Mouse (Mus musculus): ENCODE data around the gene Dgkk.
"Not testable (repeated sequence)": the region's sequence is repeated elsewhere in the genome, so short reads cannot be mapped to it uniquely, and the experiment has no call there.

Gene Dgkk

GRCm38 (mm10) chrX:6779006-6779405 lies at the start of gene Dgkk:
Gene Dgkk (plus strand): TSS chrX:6779306.
- DNase-seq: not testable (repeated sequence)

- no peak for DNase-seq
Observed at GRCm38 (mm10) chrX:6733998-6734397, 45.1 kb upstream of the Dgkk start.

GRCm38 (mm10) chrX:6750714-6751113 lies 28.4 kb upstream of the Dgkk start:
- DNase-seq: no peak

DNA sequence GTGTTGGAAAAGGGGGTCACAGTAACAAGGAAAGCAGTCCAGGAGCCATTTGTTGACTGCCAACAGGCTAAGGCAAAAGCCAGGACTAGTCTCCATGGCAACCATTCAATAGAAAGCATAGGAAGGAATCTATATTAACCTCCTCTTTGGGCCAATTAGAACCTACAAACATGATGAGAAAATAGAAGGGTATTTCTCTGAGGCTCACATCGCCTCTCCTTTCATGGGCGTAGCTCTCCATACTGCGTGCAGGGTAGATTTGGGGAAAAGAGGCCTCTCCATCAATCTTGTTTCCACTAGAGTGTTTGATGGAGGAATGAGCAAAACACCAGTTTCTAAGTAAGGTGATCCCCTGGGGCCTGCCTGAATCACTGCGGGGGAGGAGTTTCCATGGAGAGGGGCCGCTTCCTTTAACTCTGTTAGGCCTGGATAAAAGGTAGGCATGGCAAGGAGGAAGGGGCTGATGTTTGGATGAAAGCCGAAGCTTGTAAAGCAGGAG lies 27.5 kb upstream of the Dgkk start:
- DNase-seq: no peak

DNA sequence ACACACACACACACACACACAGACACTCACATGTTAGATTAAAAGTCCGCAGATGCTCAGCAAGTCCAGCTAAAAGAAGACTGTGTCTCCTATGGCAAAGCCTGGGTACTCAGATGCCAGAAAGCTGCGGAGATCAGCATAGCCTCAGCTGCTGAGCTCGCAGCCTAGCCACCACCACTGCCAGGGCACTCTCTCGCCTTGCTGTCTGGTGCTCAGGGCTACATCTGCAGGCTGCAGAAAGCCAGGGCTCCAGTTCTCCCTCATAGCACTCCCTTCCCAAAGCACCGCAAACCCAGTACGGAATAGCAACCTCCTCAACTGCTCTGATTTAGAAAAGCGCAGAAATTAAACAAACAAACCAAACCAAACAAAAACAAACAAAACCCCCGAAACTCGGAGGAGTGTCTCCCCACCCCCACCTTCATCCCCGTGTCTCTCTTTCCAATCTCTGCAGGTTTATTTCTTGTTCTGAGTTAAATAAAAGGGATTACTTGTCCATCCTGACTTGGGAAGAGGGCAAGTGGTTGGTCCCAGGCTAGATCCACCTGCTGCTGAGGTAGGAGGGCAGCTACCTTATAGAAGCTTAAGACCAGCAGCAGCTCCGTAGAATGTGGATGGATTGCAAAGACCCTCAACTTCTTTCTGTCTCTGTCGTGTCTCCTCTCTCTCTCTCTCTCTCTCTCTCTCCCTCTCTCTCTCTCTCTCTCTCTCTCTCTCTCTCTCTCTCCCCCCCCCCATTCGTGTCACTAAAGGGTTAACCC lies 1.4 kb upstream of the Dgkk start:
- DNase-seq: no peak

DNA sequence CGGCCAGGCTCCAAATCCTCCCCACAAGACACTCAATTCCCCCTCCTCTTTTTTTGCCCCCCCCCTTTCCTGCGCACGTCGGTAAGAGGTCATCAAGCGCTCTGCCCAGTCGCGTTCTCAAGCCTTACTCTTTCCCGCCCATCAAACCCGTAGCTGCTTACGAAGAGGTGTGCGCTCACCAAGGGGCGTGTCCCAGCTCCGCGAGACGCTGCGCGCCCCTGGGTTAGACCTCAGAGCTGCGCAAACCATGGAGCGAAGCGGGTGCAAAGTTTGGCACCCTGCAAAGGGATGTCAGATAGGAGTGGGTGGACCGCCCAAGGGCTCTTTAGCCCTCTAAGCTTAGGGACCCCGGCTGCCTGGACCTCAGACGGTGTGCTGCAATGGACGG lies 862 bp upstream of the Dgkk start:
- DNase-seq: peak; percentile 10

DNA sequence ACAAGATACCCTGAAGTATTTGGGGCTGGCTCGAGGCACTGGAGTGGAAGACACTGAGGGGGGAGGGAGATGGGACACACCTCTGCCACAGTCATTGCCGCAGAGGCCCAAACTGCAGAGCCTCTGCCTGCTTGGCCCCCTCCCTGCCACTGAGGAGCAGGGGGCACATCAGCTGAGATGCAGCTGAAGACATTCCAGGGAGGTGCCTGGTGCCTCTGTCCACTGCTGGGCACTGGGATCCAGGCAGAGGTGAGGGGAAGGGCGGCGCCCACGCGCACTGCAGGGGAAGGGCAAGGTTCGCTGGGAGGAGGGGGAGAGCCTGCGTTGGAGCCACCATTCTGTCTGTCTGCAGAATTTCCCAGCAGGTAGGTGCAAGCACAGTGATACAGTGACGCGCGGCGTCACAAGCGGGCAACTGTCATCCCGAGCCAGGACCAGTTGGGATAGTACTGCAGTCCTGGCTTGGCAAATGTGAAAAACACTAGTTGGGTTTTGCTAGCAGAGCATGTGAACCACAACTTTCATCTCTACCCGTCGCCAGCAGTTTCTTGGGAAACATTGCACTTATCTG lies 948 bp downstream of the Dgkk start:
- no peak for DNase-seq

- DNase-seq: peak; percentile 1
Observed at GRCm38 (mm10) chrX:6832553-6832952, 53.4 kb downstream of the Dgkk start.

DNA sequence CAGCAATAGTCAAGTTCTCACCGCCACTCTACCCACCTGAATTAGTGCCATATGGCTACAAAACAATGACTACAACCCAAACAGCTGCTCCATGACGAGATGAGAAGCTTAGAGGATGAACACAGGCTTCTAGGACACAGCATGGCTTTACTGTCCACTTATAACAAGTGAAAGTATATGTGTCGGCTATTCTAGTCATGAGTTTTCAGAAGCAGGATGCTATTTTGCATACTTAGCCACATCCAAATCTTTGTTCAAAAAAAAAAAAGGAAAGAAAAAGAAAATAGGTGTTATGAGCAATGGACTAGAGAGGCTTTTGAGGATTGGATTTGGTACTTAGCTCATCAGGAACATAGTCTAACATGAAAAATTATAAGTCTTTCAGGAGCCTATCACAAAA lies 74.4 kb downstream of the Dgkk start:
- no peak for DNase-seq

DNA sequence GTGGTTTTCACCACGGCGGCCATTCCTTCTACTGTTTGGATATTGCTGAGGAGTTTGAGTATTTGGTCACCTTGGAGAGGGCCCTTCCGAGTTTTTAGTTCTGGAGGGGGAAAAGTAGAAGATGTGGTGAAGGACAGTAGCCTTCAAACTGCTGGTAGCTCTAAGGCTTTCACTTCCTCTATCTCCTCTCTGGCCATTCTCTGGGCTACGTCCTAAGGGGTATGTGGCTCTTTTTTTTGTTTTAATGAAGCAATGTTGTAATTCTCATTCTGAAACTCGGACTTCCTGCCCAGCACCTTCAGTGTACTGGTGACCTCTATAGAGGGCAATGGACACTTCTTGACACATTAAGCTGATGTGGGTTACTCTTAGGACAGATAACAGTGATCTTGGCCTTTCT lies 75.0 kb downstream of the Dgkk start:
- DNase-seq: no peak

DNA sequence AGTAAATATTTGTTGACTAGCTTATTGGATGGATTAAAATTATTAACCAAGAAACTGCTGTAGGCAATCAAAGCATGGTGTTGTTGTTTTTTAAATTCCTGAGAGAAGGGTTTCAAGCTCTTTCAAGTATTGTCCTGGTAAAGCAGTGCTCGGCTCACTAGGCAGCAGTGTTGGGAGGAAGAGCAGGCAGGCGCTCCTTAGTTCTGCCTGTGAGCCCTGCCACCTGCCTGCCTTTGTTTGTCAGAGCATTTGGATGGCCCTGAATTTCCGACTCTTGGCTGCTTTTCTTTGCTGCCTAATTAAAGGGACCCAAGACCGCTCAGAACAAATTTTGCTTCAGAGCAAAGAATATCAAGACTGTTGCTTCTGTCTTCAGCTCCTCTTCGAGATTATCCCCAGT lies 114.8 kb downstream of the Dgkk start:
- DNase-seq: no peak

GRCm38 (mm10) chrX:6911047-6911446 lies 131.9 kb downstream of the Dgkk start:
- no peak for DNase-seq

DNA sequence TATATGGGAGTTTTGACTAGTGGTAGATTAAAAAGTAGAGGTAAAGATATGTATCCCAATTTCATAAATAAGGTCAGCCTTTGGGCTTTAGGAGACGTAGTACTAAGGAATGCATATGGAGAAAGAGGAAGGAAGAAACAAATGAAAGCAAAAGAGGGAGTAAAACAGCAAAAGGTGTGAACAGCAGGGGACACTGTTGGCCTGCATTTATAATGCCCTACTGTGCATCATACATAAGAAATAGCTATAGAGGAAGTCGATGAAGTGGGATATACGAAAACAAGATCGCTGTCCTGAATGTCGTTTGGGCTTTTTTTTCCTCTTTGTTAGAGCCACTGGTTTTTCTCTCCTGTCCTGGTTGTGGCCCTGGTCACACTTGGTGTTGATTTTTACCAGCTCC lies 143.1 kb downstream of the Dgkk start:
- DNase-seq: peak; percentile 1

- DNase-seq: no peak
Observed at GRCm38 (mm10) chrX:6926224-6926623, 147.1 kb downstream of the Dgkk start.

DNA sequence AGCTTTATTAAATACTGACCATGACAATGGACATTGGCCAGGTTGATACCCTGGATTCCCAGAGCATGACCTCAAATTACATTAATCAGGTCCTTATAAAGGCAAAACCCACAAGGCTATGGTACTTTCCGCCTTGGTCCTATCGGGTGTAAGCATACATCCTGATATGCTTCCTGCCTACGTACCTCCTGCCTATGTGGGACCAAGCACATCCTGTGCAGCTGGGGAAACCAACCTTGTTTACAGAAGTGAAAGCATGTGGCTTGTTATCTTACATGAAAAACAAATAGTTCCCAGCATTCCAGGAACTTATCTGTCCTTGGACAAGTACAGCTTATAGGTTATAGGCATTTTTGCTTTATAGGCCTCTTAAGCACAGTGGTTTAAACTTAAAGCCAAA lies 189.5 kb downstream of the Dgkk start:
- no peak for DNase-seq

DNA sequence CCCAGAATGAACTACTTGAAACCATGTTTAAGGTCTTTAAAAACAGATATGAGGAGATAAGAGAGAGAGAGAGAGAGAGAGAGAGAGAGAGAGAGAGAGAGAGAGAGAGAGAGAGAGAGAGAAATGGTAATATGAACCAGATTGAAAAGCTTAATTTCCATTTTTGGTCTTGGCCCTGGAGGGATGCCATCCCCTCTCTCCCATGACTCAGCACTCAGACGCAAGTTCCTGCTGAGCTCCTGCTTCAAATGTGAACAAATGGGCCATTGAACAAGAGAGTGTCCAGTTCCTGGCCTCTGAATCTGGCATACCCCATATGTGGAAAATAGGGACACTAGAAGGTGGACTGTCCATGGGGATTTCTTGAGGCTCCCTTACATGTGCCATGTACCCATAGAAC lies 192.8 kb downstream of the Dgkk start:
- DNase-seq: no peak

- DNase-seq: not testable (repeated sequence)
Observed at GRCm38 (mm10) chrX:6983916-6984315, 204.8 kb downstream of the Dgkk start.
